Mouse (Mus musculus) telencephalon, adult 2 months (tissue): ENCODE data around the gene Atp2a1.
"Not testable (repeated sequence)": the region's sequence is repeated elsewhere in the genome, so short reads cannot be mapped to it uniquely, and the experiment has no call there.

ENCODE experiments used
- DNase-seq: peaks from one replicate; pipeline ENCODE4 v3.0.0-alpha.2; 2011; ENCODE audit warnings: low read depth, low spot score

Gene Atp2a1

GRCm38 (mm10) chr7:126463004-126463403 lies at the start of gene Atp2a1:
Gene Atp2a1, minus strand, starts transcription at chr7:126463108.
- DNase-seq: no peak

- no peak for DNase-seq
Observed at GRCm38 (mm10) chr7:126511287-126511686, 48.4 kb upstream of the Atp2a1 start.

- no peak for DNase-seq
Observed at GRCm38 (mm10) chr7:126507126-126507778, 44.3 kb upstream of the Atp2a1 start.

- no peak for DNase-seq
Observed at GRCm38 (mm10) chr7:126504913-126505312, 42.0 kb upstream of the Atp2a1 start.

- DNase-seq: peak; percentile 98
Observed at GRCm38 (mm10) chr7:126503273-126503878, 40.5 kb upstream of the Atp2a1 start, which contains the start of gene Atxn2l. Gene Atxn2l, minus strand, starts transcription at chr7:126503437.

GRCm38 (mm10) chr7:126502751-126503150 lies 39.8 kb upstream of the Atp2a1 start:
- DNase-seq: no peak

GRCm38 (mm10) chr7:126502023-126502741 lies 39.3 kb upstream of the Atp2a1 start:
- DNase-seq: peak; percentile 96

- DNase-seq: no peak
Observed at GRCm38 (mm10) chr7:126501684-126502022, 38.7 kb upstream of the Atp2a1 start.

- no peak for DNase-seq
Observed at GRCm38 (mm10) chr7:126499416-126499815, 36.5 kb upstream of the Atp2a1 start.

- DNase-seq: no peak
Observed at GRCm38 (mm10) chr7:126497966-126498365, 35.1 kb upstream of the Atp2a1 start.

GRCm38 (mm10) chr7:126496475-126496874 lies 33.6 kb upstream of the Atp2a1 start:
- DNase-seq: no peak

GRCm38 (mm10) chr7:126494120-126494519 lies 31.2 kb upstream of the Atp2a1 start:
- no peak for DNase-seq

- no peak for DNase-seq
Observed at GRCm38 (mm10) chr7:126491973-126492372, 29.1 kb upstream of the Atp2a1 start.

- no peak for DNase-seq
Observed at GRCm38 (mm10) chr7:126491005-126491404, 28.1 kb upstream of the Atp2a1 start.

GRCm38 (mm10) chr7:126487617-126488385 lies 24.9 kb upstream of the Atp2a1 start:
- DNase-seq: not testable (repeated sequence)

GRCm38 (mm10) chr7:126487052-126487483 lies 24.2 kb upstream of the Atp2a1 start, which contains the start of gene Tufm:
Gene Tufm, plus strand, starts transcription at chr7:126487361.
- DNase-seq: peak; percentile 100

- no peak for DNase-seq
Observed at GRCm38 (mm10) chr7:126482392-126482871, 19.5 kb upstream of the Atp2a1 start.

- no peak for DNase-seq
Observed at GRCm38 (mm10) chr7:126481699-126482098, 18.8 kb upstream of the Atp2a1 start.

- peak; percentile 93 for DNase-seq
Observed at GRCm38 (mm10) chr7:126474993-126475581, 12.2 kb upstream of the Atp2a1 start, which contains the start of gene Sh2b1. Gene Sh2b1, minus strand, starts transcription at chr7:126475424.

- DNase-seq: no peak
Observed at GRCm38 (mm10) chr7:126474486-126474955, 11.6 kb upstream of the Atp2a1 start.

GRCm38 (mm10) chr7:126473470-126474086 lies 10.7 kb upstream of the Atp2a1 start:
- DNase-seq: no peak
